Mouse (Mus musculus) heart, embryonic 15.5 days (tissue): Measurements from ENCODE around the gene C1ql4. TPM values are rescaled to one million over a fixed set of nuclear protein-coding genes. Genes with fewer than 3 reads are reported as not detected.
"Not testable (repeated sequence)": the region's sequence is repeated elsewhere in the genome, so short reads cannot be mapped to it uniquely, and the experiment has no call there.

Source experiments
- ATAC-seq: fragments of 200-750 bp; cut with Nextera tagmentation; replicated peaks from 2 replicates; pipeline ENCODE4 v1.8.0; 2017; ENCODE audit warnings: low read depth, moderate TSS enrichment; ENCODE audit not compliant: insufficient number of reproducible peaks, insufficient read depth, low FRiP score
- H3K27ac ChIP-seq: fragments of 300-500 bp; sonication (generic); 2 replicates; pipeline ENCODE4 v1.5.1; 2015; ENCODE audit warnings: mild to moderate bottlenecking, inconsistent platforms
- H3K27me3 ChIP-seq: fragments of 300-500 bp; sonication (generic); 2 replicates; pipeline ENCODE4 v1.6.1; 2015; ENCODE audit warnings: inconsistent platforms
- H3K36me3 ChIP-seq: fragments of 300-500 bp; sonication (generic); 2 replicates; pipeline ENCODE4 v1.6.1; 2015; ENCODE audit warnings: mild to moderate bottlenecking, inconsistent platforms
- H3K4me1 ChIP-seq: fragments of 300-500 bp; sonication (generic); replicated peaks from 2 replicates; pipeline ENCODE4 v1.6.1; 2015; ENCODE audit warnings: inconsistent platforms
- H3K4me2 ChIP-seq: fragments of 300-500 bp; sonication (generic); 2 replicates; pipeline ENCODE4 v1.6.1; 2015; ENCODE audit warnings: inconsistent platforms, mild to moderate bottlenecking, moderate library complexity
- H3K4me3 ChIP-seq: fragments of 300-500 bp; sonication (generic); 2 replicates; pipeline ENCODE4 v1.5.1; 2015; ENCODE audit warnings: mild to moderate bottlenecking, inconsistent platforms
- H3K9ac ChIP-seq: fragments of 300-500 bp; sonication (generic); 2 replicates; pipeline ENCODE4 v1.6.1; 2015; ENCODE audit warnings: mild to moderate bottlenecking, inconsistent platforms
- H3K9me3 ChIP-seq: fragments of 300-500 bp; sonication (generic); replicated peaks from 2 replicates; pipeline ENCODE4 v1.6.1; 2016; ENCODE audit warnings: inconsistent platforms
- WGBS: fragments of 180-500 bp; shearing (Covaris S2); methylation state at CpG from one replicate; pipeline ENCODE4 v1.1.7; 2015; ENCODE audit warnings: mixed read lengths; 5-methylcytosine and 5-hydroxymethylcytosine counted together
- polyA plus RNA-seq: library from polyadenylated mRNA; unstranded; fragments of >200 nt; fragmentation: Nextera tagmentation; extraction: Ambion mirVana; gene quantifications from 2 replicates; pipeline ENCODE4 v1.2.1, GENCODE M21; 2015

C1ql4 gene
- polyA plus RNA-seq, 1 experiment from 2014 or later: 0.26 TPM

DNA sequence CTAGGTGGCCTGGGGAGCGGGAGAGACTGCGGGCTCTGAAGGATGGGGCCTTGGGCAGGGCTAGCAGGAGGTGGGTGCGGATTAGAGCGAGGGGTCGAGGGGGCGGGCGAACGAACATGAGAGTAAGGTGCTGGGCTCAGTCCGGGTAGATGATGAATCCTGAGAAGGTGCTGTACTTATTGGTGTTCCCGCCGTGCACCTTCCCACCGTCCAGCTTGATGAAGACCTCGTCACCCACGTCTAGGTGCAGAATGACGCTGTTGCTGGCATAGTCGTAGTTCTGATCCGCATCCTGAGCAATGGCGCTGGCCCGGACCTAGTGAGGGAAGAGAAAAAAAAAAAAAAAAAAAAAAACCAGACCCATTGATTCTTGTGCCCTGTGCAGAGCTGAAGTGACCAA, 3.0 kb downstream of the C1ql4 start:
- 0 out of 2 replicates have a peak overlapping the region, but pooled peaks have one; percentile 7 for H3K4me3 ChIP-seq
- no peak for ATAC-seq
- no peak overlapping the region for H3K27ac ChIP-seq
- 16% methylated on average over 19 of the region's 19 CpGs for WGBS
- H3K9me3 ChIP-seq: no peaks in the 10 kb centered on the region
- H3K36me3 ChIP-seq: peaks cover 22% of the 10 kb centered on the region; the same call in 1 of the 2 replicates
- H3K27me3 ChIP-seq: peaks cover 61% of the 10 kb centered on the region
- no peak overlapping the region for H3K9ac ChIP-seq
- H3K4me1 ChIP-seq: peaks cover 29% of the 10 kb centered on the region
- H3K4me2 ChIP-seq: 0 out of 2 replicates have a peak overlapping the region, but pooled peaks have one; percentile 8

DNA sequence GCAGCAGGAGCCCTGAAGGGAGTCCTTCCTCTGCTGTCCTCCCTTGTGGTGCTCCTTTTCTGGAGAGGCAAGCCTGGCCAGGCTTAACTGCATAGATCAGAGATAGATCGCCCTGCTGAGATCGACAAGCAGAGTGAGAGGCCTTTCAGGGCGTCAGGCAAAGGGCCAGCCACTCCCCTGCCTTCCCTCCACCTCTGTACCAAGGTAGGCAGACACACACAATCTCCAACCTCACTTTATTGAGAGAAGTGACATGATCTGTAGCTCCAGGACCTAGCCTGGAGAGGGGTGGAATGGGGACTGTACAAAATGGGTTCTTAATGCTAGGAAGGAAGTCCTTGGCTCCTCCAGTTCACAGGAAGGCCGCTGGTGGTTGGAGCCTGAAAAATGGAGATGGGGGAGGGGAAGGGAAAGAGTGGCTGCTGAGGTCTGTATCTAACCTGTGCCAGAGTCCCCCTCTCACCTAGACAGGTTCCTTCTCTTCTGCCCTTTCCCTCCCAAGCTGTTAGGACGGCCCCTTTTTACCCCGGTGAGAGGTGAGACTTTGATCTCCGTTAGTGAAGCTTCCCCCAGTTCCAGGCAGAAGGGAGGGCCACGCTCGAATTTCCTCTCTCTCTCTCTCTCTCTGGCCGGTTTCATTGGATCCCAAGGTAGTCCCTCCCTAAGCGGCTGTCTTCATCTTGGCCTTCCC, 3.6 kb downstream of the C1ql4 start:
- peaks cover 22% of the 10 kb centered on the region; the same call in 1 of the 2 replicates for H3K36me3 ChIP-seq
- peaks cover 55% of the 10 kb centered on the region for H3K27me3 ChIP-seq
- H3K4me1 ChIP-seq: peaks cover 27% of the 10 kb centered on the region
- 18% methylated on average over 11 of the region's 11 CpGs for WGBS
- H3K27ac ChIP-seq: no peak overlapping the region
- 0 out of 2 replicates have a peak overlapping the region, but pooled peaks have one; percentile 7 for H3K4me3 ChIP-seq
- no peak for ATAC-seq
- H3K4me2 ChIP-seq: peak overlapping the region; percentile 23; the same call in 1 of the 2 replicates
- no peaks in the 10 kb centered on the region for H3K9me3 ChIP-seq
- no peak overlapping the region for H3K9ac ChIP-seq

- Histone ChIP-seq H3K4me1 (peaks cover 24% of the 10 kb centered on the region), H3K36me3 (peaks cover 24% of the 10 kb centered on the region; the same call in 1 of the 2 replicates), H3K27me3 (peaks cover 48% of the 10 kb centered on the region), H3K9ac (no peak overlapping the region), H3K9me3 (no peaks in the 10 kb centered on the region), H3K4me3 (no peak overlapping the region), H3K4me2 (no peak overlapping the region), H3K27ac (no peak overlapping the region)
- WGBS: 72% methylated on average over 9 of the region's 9 CpGs
- no peak for ATAC-seq
Measured at GRCm38 (mm10) chr15:99083258-99083657, 4.4 kb downstream of the C1ql4 start.

GRCm38 (mm10) chr15:99082840-99083239, 4.8 kb downstream of the C1ql4 start:
- no peaks in the 10 kb centered on the region for H3K9me3 ChIP-seq
- H3K36me3 ChIP-seq: peaks cover 24% of the 10 kb centered on the region; the same call in 1 of the 2 replicates
- no peak overlapping the region for H3K9ac ChIP-seq
- no peak for ATAC-seq
- H3K4me2 ChIP-seq: no peak overlapping the region
- no peak overlapping the region for H3K27ac ChIP-seq
- no peak overlapping the region for H3K4me3 ChIP-seq
- peaks cover 23% of the 10 kb centered on the region for H3K4me1 ChIP-seq
- WGBS: 87% methylated on average over 16 of the region's 16 CpGs
- H3K27me3 ChIP-seq: peaks cover 44% of the 10 kb centered on the region

GRCm38 (mm10) chr15:99082322-99082721, 5.3 kb downstream of the C1ql4 start:
- H3K27ac ChIP-seq: no peak overlapping the region
- H3K36me3 ChIP-seq: peaks cover 29% of the 10 kb centered on the region; the same call in 1 of the 2 replicates
- 94% methylated on average over 12 of the region's 12 CpGs for WGBS
- ATAC-seq: no peak
- peaks cover 38% of the 10 kb centered on the region for H3K27me3 ChIP-seq
- H3K4me1 ChIP-seq: peaks cover 18% of the 10 kb centered on the region
- H3K9me3 ChIP-seq: no peaks in the 10 kb centered on the region
- no peak overlapping the region for H3K4me2 ChIP-seq
- no peak overlapping the region for H3K9ac ChIP-seq
- H3K4me3 ChIP-seq: no peak overlapping the region

DNA sequence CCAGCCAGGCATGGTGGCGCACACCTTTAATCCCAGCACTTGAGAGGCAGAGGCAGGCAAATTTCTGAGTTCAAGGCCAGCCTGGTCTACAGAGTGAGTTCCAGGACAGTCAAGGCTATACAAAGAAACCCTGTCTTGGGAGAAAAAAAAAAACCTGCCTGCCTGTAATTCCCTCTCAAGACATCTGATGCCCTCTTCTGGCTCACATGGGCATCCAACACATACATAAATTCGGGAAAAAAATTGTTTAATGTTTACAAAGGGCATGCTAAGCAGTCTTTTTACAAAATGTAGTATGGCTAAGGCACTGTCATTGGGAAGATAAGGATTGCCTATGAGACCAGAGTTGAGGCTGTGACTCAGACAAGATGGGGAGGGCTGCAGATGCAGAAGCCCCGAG, 7.8 kb downstream of the C1ql4 start:
- Histone ChIP-seq H3K36me3 (peaks cover 29% of the 10 kb centered on the region; the same call in 1 of the 2 replicates), H3K27me3 (peaks cover 13% of the 10 kb centered on the region), H3K27ac (no peak overlapping the region), H3K9me3 (no peaks in the 10 kb centered on the region), H3K9ac (no peak overlapping the region), H3K4me2 (no peak overlapping the region), H3K4me3 (no peak overlapping the region), H3K4me1 (peaks cover 28% of the 10 kb centered on the region)
- 70% methylated on average over 3 of the region's 3 CpGs for WGBS
- no peak for ATAC-seq

GRCm38 (mm10) chr15:99078181-99078910, 9.3 kb downstream of the C1ql4 start:
- Histone ChIP-seq H3K9me3 (no peaks in the 10 kb centered on the region), H3K4me2 (no peak overlapping the region), H3K27ac (no peak overlapping the region), H3K36me3 (peaks cover 29% of the 10 kb centered on the region; the same call in 1 of the 2 replicates), H3K27me3 (no peaks in the 10 kb centered on the region), H3K4me1 (peaks cover 22% of the 10 kb centered on the region), H3K9ac (no peak overlapping the region), H3K4me3 (no peak overlapping the region)
- 68% methylated on average over 15 of the region's 15 CpGs for WGBS
- no peak for ATAC-seq

GRCm38 (mm10) chr15:99076011-99076410, 11.6 kb downstream of the C1ql4 start:
- H3K4me2 ChIP-seq: peak overlapping the region; percentile 75
- H3K27ac ChIP-seq, H3K27me3 ChIP-seq, ATAC-seq, H3K9me3 ChIP-seq: not testable (repeated sequence)
- peak overlapping the region; percentile 60 for H3K4me3 ChIP-seq
- peak overlapping the region; percentile 30; the same call in 1 of the 2 replicates for H3K9ac ChIP-seq
- peaks cover 22% of the 10 kb centered on the region for H3K4me1 ChIP-seq
- peaks cover 15% of the 10 kb centered on the region; the same call in 1 of the 2 replicates for H3K36me3 ChIP-seq
- 98% methylated on average over 3 of the region's 3 CpGs for WGBS

GRCm38 (mm10) chr15:99074600-99075333, 12.8 kb downstream of the C1ql4 start:
- peak overlapping the region; percentile 75 for H3K4me2 ChIP-seq
- H3K4me1 ChIP-seq: peaks cover 22% of the 10 kb centered on the region
- no peaks in the 10 kb centered on the region for H3K27me3 ChIP-seq
- peak overlapping the region; percentile 93 for H3K27ac ChIP-seq
- peak; percentile 96 for ATAC-seq
- H3K36me3 ChIP-seq: peaks cover 7% of the 10 kb centered on the region; the same call in 1 of the 2 replicates
- peak overlapping the region; percentile 57 for H3K9ac ChIP-seq
- WGBS: under 1% methylated on average over 44 of the region's 44 CpGs
- peak overlapping the region; percentile 60 for H3K4me3 ChIP-seq
- no peaks in the 10 kb centered on the region for H3K9me3 ChIP-seq

- H3K27me3 ChIP-seq: no peaks in the 10 kb centered on the region
- peaks cover 7% of the 10 kb centered on the region; the same call in 1 of the 2 replicates for H3K36me3 ChIP-seq
- peak; percentile 33 for ATAC-seq
- H3K9me3 ChIP-seq: no peaks in the 10 kb centered on the region
- peaks cover 22% of the 10 kb centered on the region for H3K4me1 ChIP-seq
- H3K9ac ChIP-seq: peak within 1 kb of the TSS; percentile 57
- peak within 1 kb of the TSS; percentile 60 for H3K4me3 ChIP-seq
- peak within 1 kb of the TSS; percentile 75 for H3K4me2 ChIP-seq
- 20% methylated on average over 9 of the region's 9 CpGs for WGBS
- H3K27ac ChIP-seq: peak within 1 kb of the TSS; percentile 93
Measured at GRCm38 (mm10) chr15:99074019-99074599, 13.5 kb downstream of the C1ql4 start, which contains the start of gene Troap. TSS of gene Troap (plus strand) at chr15:99074575.
